Mouse (Mus musculus) spleen, adult 2 months (tissue): ENCODE data around the gene Mettl7a3.

Experiments
- CTCF ChIP-seq: fragments of 200-500 bp; IDR thresholded peaks from 2 replicates; pipeline ENCODE4 v1.5.1; 2011; ENCODE audit warnings: mild to moderate bottlenecking, inconsistent platforms; ENCODE audit not compliant: insufficient read depth, insufficient read length, insufficient replicate concordance; ENCODE audit errors: extremely low read depth
- POLR2A ChIP-seq: fragments of 200-500 bp; IDR thresholded peaks from 2 replicates; pipeline ENCODE4 v1.6.1; 2011; ENCODE audit warnings: low read depth, low read length, inconsistent platforms

DNA sequence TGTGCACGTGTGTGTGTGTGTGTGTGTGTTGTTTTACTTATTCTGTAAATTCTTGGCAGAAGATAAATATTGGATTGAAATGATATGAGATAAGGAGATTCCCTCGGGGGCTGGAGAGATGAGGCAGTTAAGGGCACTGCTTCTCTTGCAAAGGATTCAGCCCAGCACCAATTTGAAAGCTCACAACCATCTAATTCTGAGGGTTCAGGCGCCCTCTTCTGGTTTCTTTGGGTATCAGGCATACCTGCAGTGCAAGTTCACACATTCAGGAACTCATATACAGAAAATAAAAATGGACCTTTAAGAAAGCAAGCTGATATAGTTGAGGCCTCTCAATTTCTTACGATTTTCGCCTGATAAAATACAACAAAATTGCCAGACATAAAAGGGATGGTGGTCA lies 40.3 kb downstream of the Mettl7a3 start:
- TF ChIP-seq CTCF, result peak; percentile 24; the same call in 1 of the 2 replicates
- no peak for TF ChIP-seq POLR2A
